Mouse (Mus musculus): Measurements from ENCODE around the gene Mapkapk3. TPM values are rescaled to one million over a fixed set of nuclear protein-coding genes. Genes with fewer than 3 reads are reported as not detected.
A peak's percentile ranks its signal among the peaks of the same experiment; 100 is the strongest.

Gene Mapkapk3
- polyA plus RNA-seq, 1 experiment from 2014 or later, result 1.8 TPM

GRCm38 (mm10) chr9:107297658-107298057 lies 8.0 kb upstream of the Mapkapk3 start:
- Histone ChIP-seq H3K36me3 (peaks cover 10% of the 10 kb centered on the region; the same call in 1 of the 2 replicates), H3K4me1 (peaks cover 22% of the 10 kb centered on the region), H3K9ac (replicated peaks) (no peak overlapping the region), H3K9me3 (no peaks in the 10 kb centered on the region), H3K27ac (replicated peaks) (no peak overlapping the region), H3K4me3 (peak overlapping the region; percentile 54), H3K27me3 (no peaks in the 10 kb centered on the region), H3K4me2 (replicated peaks) (peak overlapping the region; percentile 80)
- no peak for ATAC-seq (replicated peaks)
- 85% methylated on average over 4 of the region's 4 CpGs for WGBS

GRCm38 (mm10) chr9:107297059-107297458 lies 7.4 kb upstream of the Mapkapk3 start:
- WGBS, result 16% methylated on average over 16 of the region's 16 CpGs
- ATAC-seq (replicated peaks), result peak; percentile 44; the same call in 1 of the 2 replicates
- Histone ChIP-seq H3K4me2 (replicated peaks) (peak overlapping the region; percentile 80), H3K27me3 (no peaks in the 10 kb centered on the region), H3K4me3 (peak overlapping the region; percentile 54), H3K9me3 (no peaks in the 10 kb centered on the region), H3K36me3 (peaks cover 10% of the 10 kb centered on the region; the same call in 1 of the 2 replicates), H3K4me1 (peaks cover 22% of the 10 kb centered on the region), H3K9ac (replicated peaks) (peak overlapping the region; percentile 73), H3K27ac (replicated peaks) (peak overlapping the region; percentile 32; the same call in 1 of the 2 replicates)

- H3K4me1 ChIP-seq, result peaks cover 22% of the 10 kb centered on the region
- peak overlapping the region; percentile 80 for H3K4me2 ChIP-seq (replicated peaks)
- H3K9me3 ChIP-seq, result no peaks in the 10 kb centered on the region
- peak overlapping the region; percentile 32 for H3K27ac ChIP-seq (replicated peaks)
- 0% methylated on average over 31 of the region's 31 CpGs for WGBS
- peak overlapping the region; percentile 54 for H3K4me3 ChIP-seq
- H3K36me3 ChIP-seq, result peaks cover 10% of the 10 kb centered on the region; the same call in 1 of the 2 replicates
- ATAC-seq (replicated peaks), result peak; percentile 98
- H3K27me3 ChIP-seq, result no peaks in the 10 kb centered on the region
- peak overlapping the region; percentile 73 for H3K9ac ChIP-seq (replicated peaks)
Observed at GRCm38 (mm10) chr9:107296501-107296965, 6.9 kb upstream of the Mapkapk3 start.

- no peaks in the 10 kb centered on the region for H3K27me3 ChIP-seq
- peaks cover 6% of the 10 kb centered on the region; the same call in 1 of the 2 replicates for H3K36me3 ChIP-seq
- H3K9ac ChIP-seq (replicated peaks), result peak overlapping the region; percentile 25
- peak overlapping the region; percentile 54 for H3K4me3 ChIP-seq
- peak overlapping the region; percentile 80 for H3K4me2 ChIP-seq (replicated peaks)
- ATAC-seq (replicated peaks), result peak; percentile 30; the same call in 1 of the 2 replicates
- no peak overlapping the region for H3K27ac ChIP-seq (replicated peaks)
- H3K4me1 ChIP-seq, result peaks cover 22% of the 10 kb centered on the region
- H3K9me3 ChIP-seq, result no peaks in the 10 kb centered on the region
- 7% methylated on average over 14 of the region's 14 CpGs for WGBS
Observed at GRCm38 (mm10) chr9:107296041-107296440, 6.4 kb upstream of the Mapkapk3 start.

DNA sequence AAGGTAGTCTGAATTCAATTTTAAA lies 6.2 kb upstream of the Mapkapk3 start, which contains the start of gene Cish:
Gene Cish, plus strand, starts transcription at position 11 of the 25 bp plus-strand sequence.
- H3K9ac ChIP-seq (replicated peaks), result peak within 1 kb of the TSS; percentile 73
- H3K27ac ChIP-seq (replicated peaks), result peak within 1 kb of the TSS; percentile 32
- peaks cover 4% of the 10 kb centered on the region; the same call in 1 of the 2 replicates for H3K36me3 ChIP-seq
- no peaks in the 10 kb centered on the region for H3K9me3 ChIP-seq
- H3K4me3 ChIP-seq, result peak within 1 kb of the TSS; percentile 54
- no peaks in the 10 kb centered on the region for H3K27me3 ChIP-seq
- peaks cover 22% of the 10 kb centered on the region for H3K4me1 ChIP-seq
- peak within 1 kb of the TSS; percentile 80 for H3K4me2 ChIP-seq (replicated peaks)
- ATAC-seq (replicated peaks), result no peak

DNA sequence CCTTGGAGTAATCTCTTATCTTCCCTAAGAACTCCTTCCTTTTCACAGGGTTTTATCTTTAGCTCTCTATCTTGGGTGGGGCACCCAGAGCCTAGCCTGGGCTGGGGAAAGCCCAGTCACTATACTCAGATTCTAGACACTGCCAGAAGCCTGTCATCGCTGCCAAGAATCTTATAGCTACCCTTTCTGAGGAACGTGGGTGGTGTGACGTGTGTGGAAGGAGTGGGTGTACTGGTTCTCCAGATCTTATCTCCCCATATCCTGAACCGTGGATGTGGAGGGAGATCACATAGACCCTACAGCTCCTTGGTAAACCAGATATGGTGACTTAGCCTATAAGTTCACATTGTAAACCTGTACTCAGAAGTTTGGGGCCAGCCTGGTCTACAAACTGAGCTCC lies 5.9 kb upstream of the Mapkapk3 start:
- Histone ChIP-seq H3K4me1 (peaks cover 22% of the 10 kb centered on the region), H3K9ac (replicated peaks) (no peak overlapping the region), H3K4me2 (replicated peaks) (peak overlapping the region; percentile 80; the same call in 1 of the 2 replicates), H3K36me3 (peaks cover 2% of the 10 kb centered on the region; the same call in 1 of the 2 replicates), H3K27me3 (no peaks in the 10 kb centered on the region), H3K27ac (replicated peaks) (no peak overlapping the region), H3K4me3 (no peak overlapping the region), H3K9me3 (no peaks in the 10 kb centered on the region)
- no peak for ATAC-seq (replicated peaks)
- WGBS, result 79% methylated on average over 4 of the region's 4 CpGs

- 4% methylated on average over 6 of the region's 6 CpGs for WGBS
- Histone ChIP-seq H3K27ac (replicated peaks) (no peak overlapping the region), H3K27me3 (no peaks in the 10 kb centered on the region), H3K36me3 (no peaks in the 10 kb centered on the region), H3K9ac (replicated peaks) (no peak overlapping the region), H3K4me1 (peaks cover 31% of the 10 kb centered on the region), H3K4me2 (replicated peaks) (no peak overlapping the region), H3K4me3 (no peak overlapping the region), H3K9me3 (no peaks in the 10 kb centered on the region)
- ATAC-seq (replicated peaks), result no peak
Observed at GRCm38 (mm10) chr9:107294249-107294648, 4.6 kb upstream of the Mapkapk3 start.

DNA sequence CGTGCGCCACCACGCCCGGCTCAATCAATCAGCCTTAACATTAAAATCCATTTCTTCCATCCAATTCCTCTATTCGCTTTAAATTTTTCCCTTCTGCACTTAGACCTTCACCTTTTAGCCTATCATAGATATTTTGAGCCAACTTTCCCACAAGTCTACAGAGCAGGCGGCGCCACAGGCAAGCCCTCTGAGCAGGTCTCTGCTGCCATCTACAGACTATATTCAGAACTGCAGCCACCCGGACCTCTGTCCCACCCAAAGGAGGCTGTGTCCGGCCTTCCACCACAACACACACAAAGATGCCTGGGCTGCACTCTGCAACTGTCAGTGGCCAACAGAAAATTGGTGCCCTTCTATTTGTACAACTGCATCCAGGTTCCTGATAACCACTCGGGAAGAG lies 1.2 kb upstream of the Mapkapk3 start:
- H3K9me3 ChIP-seq, result no peaks in the 10 kb centered on the region
- H3K27me3 ChIP-seq, result no peaks in the 10 kb centered on the region
- H3K9ac ChIP-seq (replicated peaks), result no peak overlapping the region
- ATAC-seq (replicated peaks), result peak; percentile 71; the same call in 1 of the 2 replicates
- H3K36me3 ChIP-seq, result no peaks in the 10 kb centered on the region
- WGBS, result 32% methylated on average over 10 of the region's 10 CpGs
- no peak overlapping the region for H3K27ac ChIP-seq (replicated peaks)
- no peak overlapping the region for H3K4me2 ChIP-seq (replicated peaks)
- no peak overlapping the region for H3K4me3 ChIP-seq
- H3K4me1 ChIP-seq, result peaks cover 12% of the 10 kb centered on the region

DNA sequence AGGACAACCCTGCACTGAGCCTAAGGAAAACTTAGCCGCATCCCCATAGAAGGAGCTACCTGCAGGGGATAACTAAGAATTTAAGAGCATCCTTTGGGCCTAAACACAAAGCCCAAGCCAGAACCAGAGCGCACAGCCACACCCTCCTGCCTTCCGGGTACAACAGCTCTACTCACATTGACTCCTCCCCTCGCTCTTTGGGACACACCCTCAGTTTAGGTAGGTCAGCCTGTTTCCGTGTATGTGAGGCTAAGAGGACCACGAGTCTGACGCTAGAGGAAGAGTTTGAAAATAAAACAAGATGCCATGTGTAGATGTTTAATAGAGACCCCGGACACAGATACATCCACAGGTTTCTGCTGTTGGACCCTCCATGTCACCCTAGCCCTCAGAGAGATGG lies 966 bp downstream of the Mapkapk3 start:
- no peaks in the 10 kb centered on the region for H3K9me3 ChIP-seq
- no peak for ATAC-seq (replicated peaks)
- H3K4me1 ChIP-seq, result peaks cover 12% of the 10 kb centered on the region
- no peak overlapping the region for H3K9ac ChIP-seq (replicated peaks)
- WGBS, result 29% methylated on average over 8 of the region's 8 CpGs
- no peaks in the 10 kb centered on the region for H3K36me3 ChIP-seq
- H3K27me3 ChIP-seq, result no peaks in the 10 kb centered on the region
- peak overlapping the region; percentile 78 for H3K4me2 ChIP-seq (replicated peaks)
- H3K4me3 ChIP-seq, result no peak overlapping the region
- no peak overlapping the region for H3K27ac ChIP-seq (replicated peaks)

- no peaks in the 10 kb centered on the region for H3K27me3 ChIP-seq
- H3K27ac ChIP-seq (replicated peaks), result no peak overlapping the region
- H3K4me3 ChIP-seq, result no peak overlapping the region
- no peak overlapping the region for H3K9ac ChIP-seq (replicated peaks)
- 95% methylated on average over 14 of the region's 14 CpGs for WGBS
- no peak overlapping the region for H3K4me2 ChIP-seq (replicated peaks)
- H3K9me3 ChIP-seq, result no peaks in the 10 kb centered on the region
- no peak for ATAC-seq (replicated peaks)
- H3K36me3 ChIP-seq, result no peaks in the 10 kb centered on the region
- peaks cover 12% of the 10 kb centered on the region for H3K4me1 ChIP-seq
Observed at GRCm38 (mm10) chr9:107288105-107288650, 1.5 kb downstream of the Mapkapk3 start.

GRCm38 (mm10) chr9:107287294-107287693 lies 2.4 kb downstream of the Mapkapk3 start:
- Histone ChIP-seq H3K4me2 (replicated peaks) (no peak overlapping the region), H3K4me3 (no peak overlapping the region), H3K36me3 (no peaks in the 10 kb centered on the region), H3K9me3 (no peaks in the 10 kb centered on the region), H3K4me1 (peaks cover 12% of the 10 kb centered on the region), H3K9ac (replicated peaks) (no peak overlapping the region), H3K27ac (replicated peaks) (no peak overlapping the region), H3K27me3 (no peaks in the 10 kb centered on the region)
- ATAC-seq (replicated peaks), result no peak
- 83% methylated on average over 2 of the region's 2 CpGs for WGBS

DNA sequence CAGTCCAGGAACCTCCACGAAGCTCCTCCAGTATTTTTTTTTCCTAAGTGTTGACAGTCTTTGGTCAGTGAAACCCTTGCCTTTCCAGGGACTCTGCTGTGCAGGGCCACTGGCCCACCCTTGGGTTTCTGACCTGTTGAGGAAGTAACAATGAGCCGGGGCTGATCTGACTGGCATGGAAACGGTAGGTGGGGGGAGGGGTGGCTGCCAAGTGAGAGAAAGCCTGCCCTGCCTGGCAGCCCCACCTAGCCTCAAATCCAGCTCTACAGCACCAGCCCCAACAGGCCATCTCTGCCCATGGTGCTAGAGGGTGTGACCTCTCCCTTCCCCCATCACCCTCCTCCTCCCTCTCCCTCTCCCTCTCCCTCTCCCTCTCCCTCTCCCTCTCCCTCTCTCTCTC lies 4.7 kb downstream of the Mapkapk3 start:
- Histone ChIP-seq H3K27ac (replicated peaks) (no peak overlapping the region), H3K36me3 (no peaks in the 10 kb centered on the region), H3K9me3 (no peaks in the 10 kb centered on the region), H3K4me3 (no peak overlapping the region), H3K27me3 (no peaks in the 10 kb centered on the region), H3K9ac (replicated peaks) (no peak overlapping the region), H3K4me2 (replicated peaks) (no peak overlapping the region), H3K4me1 (peaks cover 12% of the 10 kb centered on the region)
- no peak for ATAC-seq (replicated peaks)
- 21% methylated on average over 3 of the region's 3 CpGs for WGBS

DNA sequence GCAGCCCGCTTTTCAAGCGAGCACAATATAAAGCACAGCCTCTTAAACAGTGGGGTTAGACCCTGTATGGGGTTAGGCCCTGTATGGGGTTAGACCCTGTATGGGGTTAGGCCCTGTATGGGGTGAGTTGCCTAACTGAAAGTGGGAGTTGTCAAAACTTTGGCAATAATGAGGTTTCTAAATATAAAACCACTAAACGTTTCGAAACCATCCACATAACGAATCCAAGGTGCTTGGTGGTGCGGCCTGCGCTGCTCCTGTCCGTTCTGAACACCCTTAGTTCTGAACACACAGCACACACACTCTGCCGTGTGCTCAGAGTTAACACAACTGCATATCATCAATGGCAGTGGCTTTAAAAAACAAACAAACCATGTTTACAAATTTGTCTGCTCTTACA lies 6.7 kb downstream of the Mapkapk3 start:
- ATAC-seq (replicated peaks), result no peak
- H3K4me3 ChIP-seq, result no peak overlapping the region
- 87% methylated on average over 9 of the region's 9 CpGs for WGBS
- no peak overlapping the region for H3K27ac ChIP-seq (replicated peaks)
- no peaks in the 10 kb centered on the region for H3K27me3 ChIP-seq
- H3K36me3 ChIP-seq, result no peaks in the 10 kb centered on the region
- H3K9me3 ChIP-seq, result no peaks in the 10 kb centered on the region
- peaks cover 17% of the 10 kb centered on the region for H3K4me1 ChIP-seq
- H3K9ac ChIP-seq (replicated peaks), result no peak overlapping the region
- H3K4me2 ChIP-seq (replicated peaks), result no peak overlapping the region
